Mouse (Mus musculus): ENCODE measurements at regions not wholly inside any gene's neighbourhood (a gene's known extent, or its start where the extent isn't known, plus 50 kb on each side); places are given as distances from the start of the nearest gene placed in this dataset.

- DNase-seq (ENCODE audit: low read depth, low spot score): no peak
Measured at GRCm38 (mm10) chr2:148622216-148622615, 50.2 kb upstream of the Nxt1 start.

GRCm38 (mm10) chr2:148611911-148612310, 60.5 kb upstream of the Nxt1 start:
- no peak for DNase-seq (ENCODE audit: low read depth, low spot score)

DNA sequence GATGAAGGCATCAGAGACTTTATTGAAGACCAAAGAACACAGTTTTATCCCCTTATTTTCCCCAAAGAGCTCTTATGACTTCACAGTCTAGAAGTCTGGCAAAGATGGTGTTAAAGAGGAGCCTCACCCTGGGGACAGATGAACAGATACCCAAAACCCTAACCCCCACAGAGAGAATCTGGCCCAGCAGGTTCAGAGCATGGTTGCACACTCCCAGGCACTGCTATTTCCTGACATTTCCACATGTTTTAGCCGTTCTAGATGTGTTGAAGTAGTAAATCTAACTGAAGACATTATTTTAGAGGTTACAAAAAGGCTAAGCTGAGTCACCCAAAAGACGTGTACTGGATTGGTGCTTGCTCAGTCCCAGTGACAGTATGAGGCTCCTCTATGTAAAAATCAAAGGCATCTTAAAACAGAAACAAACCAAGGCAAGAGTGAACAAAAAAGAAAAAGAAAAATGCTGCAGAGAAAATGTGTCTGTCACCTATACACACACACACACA, 66.9 kb upstream of the Nxt1 start:
- no peak for DNase-seq (ENCODE audit: low read depth, low spot score)

DNA sequence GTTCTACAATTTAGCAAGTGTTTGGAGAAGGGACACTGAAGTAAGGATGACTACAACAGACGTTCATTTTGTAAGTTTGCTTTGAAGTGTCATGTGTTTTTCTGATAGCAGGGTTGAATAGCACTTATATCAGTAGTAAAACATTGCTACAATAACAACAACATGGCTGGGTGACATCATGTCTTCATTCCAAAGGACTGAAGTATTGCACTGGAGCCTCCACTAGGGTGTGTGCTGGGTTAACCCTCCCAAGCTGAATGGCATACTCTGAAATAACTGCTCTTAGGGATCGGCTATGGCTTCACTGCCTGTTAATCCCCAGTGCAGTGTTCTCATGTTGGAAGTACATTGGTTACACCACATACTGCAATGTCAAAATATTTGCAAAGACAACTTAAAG, 68.5 kb upstream of the Nxt1 start:
- DNase-seq (ENCODE audit: low read depth, low spot score): no peak

- no peak for DNase-seq (ENCODE audit: low read depth, low spot score)
Measured at GRCm38 (mm10) chr2:148603315-148603714, 69.1 kb upstream of the Nxt1 start.

DNA sequence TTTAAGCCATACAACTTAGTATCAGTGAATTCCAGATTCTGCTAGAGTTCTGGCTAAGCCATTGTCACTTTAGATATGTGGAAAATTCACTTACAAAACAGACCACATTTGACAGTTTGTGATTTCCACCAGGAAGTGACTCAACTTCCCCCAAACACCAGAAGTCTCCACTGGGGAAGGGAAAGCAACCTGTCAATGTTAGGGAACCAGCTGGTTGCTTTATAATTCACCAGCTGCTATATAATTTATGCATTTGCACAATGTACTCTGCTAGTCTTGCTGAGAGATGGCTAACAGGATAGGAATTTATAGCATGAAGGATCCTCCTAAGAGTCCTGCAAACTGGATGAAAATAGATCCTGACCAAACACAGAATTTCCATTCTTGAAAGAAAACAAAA, 72.9 kb upstream of the Nxt1 start:
- peak; percentile 74 for DNase-seq (ENCODE audit: low read depth, low spot score)

GRCm38 (mm10) chr2:148596966-148597365, 75.4 kb upstream of the Nxt1 start:
- no peak for DNase-seq (ENCODE audit: low read depth, low spot score)

GRCm38 (mm10) chr2:148585721-148586335, 86.6 kb upstream of the Nxt1 start:
- no peak for DNase-seq (ENCODE audit: low read depth, low spot score)

DNA sequence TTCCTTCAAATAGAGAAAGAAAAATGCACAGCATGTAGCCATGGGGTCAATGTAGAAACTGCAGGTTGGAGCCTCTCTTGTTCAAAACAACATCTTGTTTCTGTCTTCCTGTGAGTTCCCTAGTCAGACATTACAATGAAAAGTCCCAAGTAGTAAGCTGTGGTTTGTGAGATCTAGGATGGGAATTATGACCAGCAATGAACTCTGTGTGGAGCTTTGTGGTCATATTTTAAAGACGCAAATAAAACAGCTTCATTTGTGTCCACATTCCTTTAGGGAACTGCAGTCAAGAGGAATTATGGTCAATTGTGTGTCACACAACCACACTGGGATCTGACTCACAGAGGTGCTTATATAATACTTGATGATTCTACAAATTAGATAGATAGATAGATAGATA, 90.2 kb upstream of the Nxt1 start:
- DNase-seq (ENCODE audit: low read depth, low spot score): no peak

- no peak for DNase-seq (ENCODE audit: low read depth, low spot score)
Measured at GRCm38 (mm10) chr2:148581666-148582065, 90.7 kb upstream of the Nxt1 start.

DNA sequence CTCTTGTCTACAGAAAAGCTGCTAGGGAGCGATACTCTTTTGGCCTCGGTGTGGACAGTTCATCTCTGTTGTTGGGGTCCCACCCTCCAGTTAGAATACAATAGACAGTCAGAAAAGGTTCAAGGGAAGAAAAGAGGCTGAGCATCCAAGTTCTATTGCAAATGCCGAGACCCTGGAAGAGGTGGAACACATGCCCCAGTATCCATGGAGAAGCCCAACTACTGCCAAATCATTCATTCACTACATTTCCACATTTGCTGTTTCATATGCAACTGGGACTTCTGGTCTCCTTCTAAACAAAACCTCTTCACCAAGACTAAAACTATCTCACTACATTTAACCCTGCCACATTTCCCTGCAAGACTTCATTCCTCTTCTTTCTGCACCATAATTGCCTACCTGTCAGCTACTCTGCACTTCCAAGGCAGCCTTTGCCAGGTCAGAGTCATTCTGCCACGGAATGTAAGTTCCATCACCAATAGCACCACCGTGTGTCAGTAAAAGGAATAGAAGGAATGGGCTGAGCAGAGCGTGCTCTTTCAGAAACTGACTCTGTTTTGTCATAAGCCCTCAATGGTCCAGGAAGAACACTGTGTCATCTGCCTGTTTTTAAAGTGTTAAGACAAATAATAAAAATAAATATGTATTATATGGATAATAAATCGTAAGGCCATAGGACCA, 92.0 kb upstream of the Nxt1 start:
- DNase-seq (ENCODE audit: low read depth, low spot score): no peak

DNA sequence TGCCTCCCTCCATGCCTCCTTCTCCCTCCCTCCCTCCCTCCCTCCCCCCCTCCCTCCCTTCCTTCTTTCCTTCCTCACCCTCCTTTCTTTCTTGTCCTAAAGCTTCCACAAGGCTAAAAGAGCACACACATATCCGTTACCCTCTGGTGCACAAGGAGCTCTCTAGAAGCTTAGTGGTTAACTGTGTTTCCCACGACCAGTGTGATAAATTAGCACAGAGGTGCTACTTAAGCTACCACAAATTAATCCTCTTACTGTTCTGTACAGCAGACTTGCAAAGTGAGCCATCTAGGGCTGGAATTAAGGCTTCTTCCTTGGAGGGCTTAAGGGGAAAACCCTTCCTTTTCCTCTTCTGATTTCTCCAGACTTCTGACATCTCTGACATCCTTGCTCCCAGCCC, 92.8 kb upstream of the Nxt1 start:
- no peak for DNase-seq (ENCODE audit: low read depth, low spot score)

DNA sequence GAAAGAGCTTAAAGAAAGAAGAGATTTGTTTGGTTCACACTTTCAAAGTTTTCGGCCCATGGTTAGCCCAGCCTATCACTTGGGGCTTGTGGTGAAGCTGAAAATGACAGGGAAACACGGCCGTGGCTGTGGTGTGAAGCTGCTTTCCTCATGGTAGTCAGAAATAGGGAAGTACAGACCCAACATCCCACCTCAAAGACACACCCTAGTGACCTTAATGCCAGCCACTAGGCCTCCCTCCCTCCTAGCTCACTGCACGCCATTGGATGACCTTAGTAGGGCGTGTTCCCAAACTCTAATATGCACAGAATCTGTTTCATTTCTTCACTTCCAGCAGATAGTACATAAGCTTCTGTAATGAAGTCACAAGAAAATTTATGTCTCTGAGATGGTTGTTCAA, 93.4 kb upstream of the Nxt1 start:
- DNase-seq (ENCODE audit: low read depth, low spot score): no peak

- no peak for DNase-seq (ENCODE audit: low read depth, low spot score)
Measured at GRCm38 (mm10) chr2:148578176-148578575, 94.2 kb upstream of the Nxt1 start.

GRCm38 (mm10) chr2:148575433-148575832, 97.0 kb upstream of the Nxt1 start:
- DNase-seq (ENCODE audit: low read depth, low spot score): no peak

DNA sequence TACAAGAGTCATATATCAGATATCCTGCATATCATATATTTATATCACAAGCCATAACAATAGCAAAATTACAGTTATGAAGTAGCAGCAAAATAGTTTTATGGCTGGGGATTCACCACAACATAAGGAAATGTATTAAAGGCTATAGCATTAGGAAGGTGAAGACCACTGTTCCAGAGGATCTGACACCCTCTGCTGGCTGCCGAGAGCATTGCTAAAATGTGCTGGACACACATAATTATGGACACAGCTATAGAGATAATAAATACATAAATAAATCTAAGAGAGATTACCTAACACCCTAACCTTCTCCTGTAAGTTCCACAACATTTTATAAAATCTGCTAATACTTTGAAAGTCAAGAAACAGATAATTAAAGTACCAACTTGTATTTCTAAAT, 100.2 kb upstream of the Nxt1 start:
- no peak for DNase-seq (ENCODE audit: low read depth, low spot score)

- no peak for DNase-seq (ENCODE audit: low read depth, low spot score)
Measured at GRCm38 (mm10) chr2:148571616-148572015, 100.8 kb upstream of the Nxt1 start.

GRCm38 (mm10) chr2:148571018-148571417, 101.4 kb upstream of the Nxt1 start:
- DNase-seq (ENCODE audit: low read depth, low spot score): no peak

- DNase-seq (ENCODE audit: low read depth, low spot score): no peak
Measured at GRCm38 (mm10) chr2:148567930-148568481, 104.4 kb upstream of the Nxt1 start.

DNA sequence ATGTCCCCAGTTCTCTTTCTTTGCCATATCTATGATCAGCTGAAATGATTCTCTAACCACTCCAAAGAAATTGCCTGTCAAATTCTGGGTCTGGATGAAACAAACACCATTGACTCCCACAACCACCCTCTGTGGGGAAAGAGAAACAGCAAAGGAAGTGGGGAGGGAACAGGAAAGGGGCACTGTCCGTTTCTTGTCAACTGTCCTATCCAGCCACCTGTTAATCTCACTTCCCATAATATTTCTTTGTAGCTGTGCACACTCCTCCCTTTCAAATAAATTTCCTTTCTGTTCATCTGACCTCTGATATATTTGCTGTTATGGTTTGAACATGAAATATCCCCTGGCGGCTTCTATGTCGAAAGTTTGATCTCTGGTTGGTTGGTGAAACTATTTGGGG, 109.0 kb upstream of the Nxt1 start:
- no peak for DNase-seq (ENCODE audit: low read depth, low spot score)

- DNase-seq (ENCODE audit: low read depth, low spot score): no peak
Measured at GRCm38 (mm10) chr2:148562041-148562440, 110.4 kb upstream of the Nxt1 start.

DNA sequence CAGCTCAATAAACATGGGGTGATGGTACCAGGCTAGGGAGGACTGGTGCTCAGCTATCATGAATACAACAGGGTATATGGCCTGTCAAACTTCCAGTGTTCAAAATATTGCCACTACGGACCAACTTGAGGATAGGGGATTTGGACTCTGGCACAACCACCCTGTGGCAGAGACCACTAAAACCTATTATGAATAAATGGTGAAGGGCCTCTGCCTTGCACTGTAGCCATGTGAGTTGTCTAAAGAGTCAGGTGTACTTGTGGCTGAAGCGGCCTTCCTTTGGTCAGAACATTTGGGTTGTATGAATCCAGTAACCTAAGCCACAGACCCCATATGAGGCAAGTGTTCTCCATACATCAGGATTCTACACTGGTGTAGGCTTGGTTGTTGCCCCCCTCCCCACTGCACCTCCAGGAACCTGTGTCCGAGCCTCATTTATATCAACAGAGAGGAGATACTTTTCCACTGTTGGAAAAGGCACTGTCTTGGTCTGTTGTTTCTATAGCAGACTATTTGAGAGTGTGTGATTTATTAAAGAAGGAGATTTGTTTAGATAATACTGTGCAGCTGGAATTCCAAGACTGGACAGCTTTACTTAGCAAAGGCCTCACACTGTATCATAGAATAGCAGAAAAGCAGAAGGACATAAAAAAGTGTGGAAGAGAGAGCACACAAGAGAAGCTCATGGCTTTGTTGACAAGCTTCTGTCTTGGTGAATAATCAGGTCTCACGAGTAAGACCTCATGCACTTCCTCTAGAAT, 112.2 kb upstream of the Nxt1 start:
- DNase-seq (ENCODE audit: low read depth, low spot score): no peak

Data from telencephalon, adult 2 months (tissue).